Mouse (Mus musculus) liver, embryonic 14.5 days (tissue): ENCODE results near the gene Acta2.
A peak's percentile ranks its signal among the peaks of the same experiment; 100 is the strongest.

Source experiments
- CTCF ChIP-seq: IDR thresholded peaks from 2 replicates; pipeline ENCODE4 v1.5.1; 2016; ENCODE audit warnings: antibody characterized with exemption, low read depth, control low read depth
- EP300 ChIP-seq: IDR thresholded peaks from 2 replicates; pipeline ENCODE4 v1.6.1; 2016; ENCODE audit warnings: antibody characterized with exemption, low read depth

DNA sequence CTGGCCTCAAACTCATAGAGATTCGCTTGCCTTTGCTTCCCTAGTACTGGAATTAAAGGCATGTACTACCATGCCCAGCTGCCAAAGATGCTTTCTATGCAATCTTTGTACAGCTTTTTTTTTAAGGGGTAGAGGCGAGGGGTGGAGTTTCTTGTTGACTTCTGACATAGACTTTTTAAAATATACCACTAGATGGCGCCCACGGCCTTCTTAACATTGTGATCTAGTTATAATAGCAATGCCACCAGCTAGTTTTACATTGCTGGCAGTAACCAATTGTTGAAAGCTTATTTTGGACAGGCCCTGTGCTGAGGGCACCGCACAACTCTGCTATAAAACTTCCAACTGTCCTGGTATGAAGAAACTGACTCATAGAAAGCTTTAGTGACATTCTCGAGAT, 11.3 kb downstream of the Acta2 start:
- peak; percentile 39; the same call in 1 of the 2 replicates for TF ChIP-seq CTCF
- no peak for TF ChIP-seq EP300
